Mouse (Mus musculus) cerebellum, adult 8-10 months (tissue): ENCODE measurements around the gene Mrpl17.
A peak's percentile ranks its signal among the peaks of the same experiment; 100 is the strongest.
"Not testable (repeated sequence)": the region's sequence is repeated elsewhere in the genome, so short reads cannot be mapped to it uniquely, and the experiment has no call there.

Source experiments
- DNase-seq: peaks from one replicate; pipeline ENCODE4 v3.0.0; 2022

Mrpl17 gene

DNA sequence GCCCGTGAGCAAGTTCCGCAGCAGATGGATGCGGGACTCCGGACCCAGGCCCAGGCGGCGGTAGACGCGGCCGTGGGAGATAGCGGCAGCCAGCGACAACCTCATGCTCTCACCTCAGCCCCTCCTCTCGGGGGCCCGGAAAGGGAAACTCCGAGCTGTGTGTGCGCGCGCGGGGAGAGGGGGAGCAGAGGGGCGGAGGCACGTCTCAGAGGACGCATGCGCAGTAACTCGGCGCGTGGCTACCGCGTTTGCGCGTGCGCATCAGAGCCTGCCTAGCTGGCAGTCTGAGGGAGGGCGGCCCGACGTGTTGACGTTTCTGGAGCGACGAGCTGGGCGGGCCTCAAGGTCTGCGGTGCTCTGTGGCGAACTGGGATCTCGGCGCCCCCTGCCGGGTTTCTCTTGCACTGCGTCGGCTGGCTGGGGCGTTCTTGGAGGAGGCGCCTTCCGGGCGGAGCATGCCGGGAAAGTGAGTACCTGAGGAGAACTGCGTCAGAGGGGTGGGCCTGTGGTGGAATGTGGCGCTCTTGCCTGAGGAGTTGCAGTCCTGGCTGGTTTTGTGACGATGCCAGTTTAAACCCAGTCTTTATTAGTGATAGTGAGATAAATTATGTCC lies at the start of gene Mrpl17:
Gene Mrpl17 (minus strand): TSS at position 223 of the 613 bp plus-strand sequence.
- DNase-seq, result peak; percentile 100

DNA sequence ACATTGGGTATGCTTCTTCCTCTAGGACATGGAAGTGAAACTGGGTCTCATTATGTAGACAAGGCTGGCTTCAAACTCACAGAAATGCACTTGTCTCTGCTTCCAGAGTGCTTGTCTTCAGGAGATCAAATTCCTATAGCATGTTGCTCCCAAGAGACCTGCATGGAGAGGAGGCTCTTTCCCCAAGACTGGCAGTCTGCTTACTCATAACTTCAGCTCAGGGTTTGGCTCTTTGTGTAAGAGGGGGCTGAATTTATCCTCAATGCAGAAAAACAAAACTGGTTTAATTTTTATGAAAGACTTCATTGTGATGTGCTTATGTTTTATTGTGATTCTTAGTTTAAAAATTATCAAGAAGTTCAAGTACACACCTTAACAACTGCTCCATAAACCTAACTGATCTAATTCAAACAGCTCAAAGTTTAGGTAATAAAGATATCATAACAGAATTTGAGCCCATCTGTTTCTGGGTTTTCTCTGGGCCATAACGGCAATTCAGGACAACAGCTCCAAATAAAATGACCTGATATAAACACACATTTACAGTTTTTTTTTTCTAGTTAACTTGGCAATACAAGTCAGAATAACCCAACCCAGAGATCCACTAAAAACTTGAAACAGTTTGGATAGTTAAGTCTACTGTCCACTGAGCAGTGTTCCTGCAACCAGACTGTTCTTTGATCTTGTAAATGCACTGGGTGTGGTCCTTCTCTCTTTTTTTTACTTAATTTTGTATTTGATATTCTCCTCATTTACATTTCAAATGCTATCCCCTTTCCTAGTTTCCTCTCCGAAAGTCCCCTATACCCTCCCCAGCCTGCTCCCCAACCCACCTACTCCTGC lies 45.0 kb upstream of the Mrpl17 start:
- DNase-seq, result not testable (repeated sequence)

DNA sequence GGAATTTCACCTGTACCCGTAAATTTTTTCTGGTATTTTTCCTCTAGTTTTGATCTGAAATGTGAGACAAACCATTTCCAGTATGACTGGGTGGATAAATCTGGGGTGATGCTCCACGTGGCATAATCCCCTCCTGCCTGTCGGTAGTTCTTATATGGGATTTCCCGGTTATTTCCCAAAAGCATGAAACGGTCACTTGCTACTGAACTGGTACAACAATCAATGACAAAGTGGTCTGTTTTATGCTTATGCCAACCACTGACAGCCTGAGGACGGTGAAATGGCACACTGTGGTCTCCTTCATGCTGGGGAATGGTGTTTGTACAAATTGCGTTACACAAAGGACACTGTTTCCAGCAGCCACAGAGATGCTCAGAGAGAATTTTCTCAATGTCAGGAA lies 13.4 kb upstream of the Mrpl17 start:
- no peak for DNase-seq

DNA sequence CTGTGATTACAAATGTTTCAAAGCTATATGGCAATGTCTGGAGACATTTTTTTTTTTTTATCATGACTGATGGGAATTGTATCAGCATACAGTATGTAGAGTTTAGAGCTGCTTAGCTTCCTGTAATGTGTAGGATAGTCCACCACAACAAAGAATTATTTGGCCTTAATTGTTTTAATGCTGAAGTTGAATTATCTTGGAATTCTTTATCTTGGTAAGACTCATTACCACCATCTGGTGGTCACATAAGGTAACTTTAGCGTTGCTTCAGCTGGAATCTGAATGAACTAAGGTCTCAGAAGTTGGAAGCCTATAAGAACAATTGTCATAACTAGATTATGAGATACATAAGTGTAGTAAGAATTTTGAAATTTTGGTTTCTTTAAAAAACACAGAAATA lies 7.6 kb upstream of the Mrpl17 start:
- no peak for DNase-seq

DNA sequence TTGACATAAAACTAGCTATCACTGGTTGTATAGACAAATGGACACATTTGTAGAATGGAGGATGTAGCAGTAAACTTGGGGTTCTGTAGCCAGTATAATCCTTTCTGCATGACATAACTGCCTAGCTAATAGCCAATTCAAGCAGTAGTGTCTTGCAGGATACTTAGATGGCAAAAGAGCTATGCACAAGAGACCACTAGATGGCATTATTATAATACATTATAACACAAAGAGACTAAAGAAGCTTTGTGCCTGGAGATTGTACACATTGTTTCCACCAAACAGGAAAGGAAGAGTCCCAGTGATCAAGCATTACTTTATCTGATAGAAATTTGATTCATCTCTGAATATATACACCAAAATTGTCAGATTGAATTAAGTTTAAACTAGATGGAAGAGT lies 5.8 kb upstream of the Mrpl17 start:
- DNase-seq, result no peak

DNA sequence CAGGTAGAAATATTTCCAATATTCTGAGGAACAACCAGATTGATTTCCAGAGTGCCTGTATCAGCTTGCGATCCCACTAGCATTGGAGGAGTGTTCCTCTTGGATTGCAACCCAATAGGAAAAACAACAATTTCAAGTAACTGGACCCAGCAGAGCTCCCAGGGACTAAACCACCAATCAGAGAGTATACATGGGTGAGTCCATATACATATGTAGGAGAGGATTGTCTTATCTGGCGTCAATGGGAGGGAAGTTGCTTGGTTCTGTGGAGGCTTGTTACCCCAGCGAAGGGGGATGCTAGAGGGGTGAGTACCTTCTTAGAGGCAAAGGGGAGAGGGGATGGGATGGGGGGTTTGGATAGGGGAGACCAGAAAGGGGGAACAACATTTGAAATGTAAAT lies 2.4 kb upstream of the Mrpl17 start:
- DNase-seq, result no peak

DNA sequence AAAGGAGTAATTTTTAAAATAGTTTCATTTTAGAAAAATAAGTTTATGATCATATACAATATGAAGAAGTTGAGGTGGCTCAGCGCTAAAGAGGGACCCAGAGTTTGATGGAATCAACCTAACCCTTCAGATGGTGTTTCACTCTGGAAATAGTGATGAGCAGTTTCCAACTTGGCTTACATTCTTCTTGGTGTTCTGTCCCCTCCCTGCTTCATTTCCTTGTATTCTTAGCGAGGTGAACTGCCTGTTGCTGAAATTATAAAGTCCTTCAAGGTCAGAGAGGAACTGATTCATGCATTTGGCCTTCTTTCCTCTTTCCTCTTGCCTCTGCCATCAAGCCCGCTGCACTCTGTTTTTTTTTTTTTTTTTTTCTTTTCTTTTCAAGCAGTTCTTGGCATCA lies 1.7 kb upstream of the Mrpl17 start:
- DNase-seq, result no peak

DNA sequence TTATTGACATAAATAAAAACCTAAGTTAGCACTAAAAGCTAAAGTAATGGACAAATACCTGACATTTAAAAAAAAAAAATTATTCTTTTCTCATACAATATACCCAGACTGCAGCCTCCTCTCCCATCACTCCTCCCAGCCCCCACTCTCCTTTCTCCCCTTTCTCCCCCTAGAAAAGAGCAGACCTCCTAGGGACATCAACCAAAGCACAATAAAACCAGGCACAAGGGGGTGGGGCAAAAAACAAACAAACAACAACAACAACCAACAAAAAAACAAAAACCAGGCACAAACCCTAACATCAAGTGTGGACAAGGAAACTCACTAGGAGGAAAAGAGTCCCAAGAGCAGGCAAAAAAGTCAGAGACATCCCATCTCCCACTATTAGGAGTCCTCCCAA lies 617 bp upstream of the Mrpl17 start:
- peak; percentile 32 for DNase-seq

DNA sequence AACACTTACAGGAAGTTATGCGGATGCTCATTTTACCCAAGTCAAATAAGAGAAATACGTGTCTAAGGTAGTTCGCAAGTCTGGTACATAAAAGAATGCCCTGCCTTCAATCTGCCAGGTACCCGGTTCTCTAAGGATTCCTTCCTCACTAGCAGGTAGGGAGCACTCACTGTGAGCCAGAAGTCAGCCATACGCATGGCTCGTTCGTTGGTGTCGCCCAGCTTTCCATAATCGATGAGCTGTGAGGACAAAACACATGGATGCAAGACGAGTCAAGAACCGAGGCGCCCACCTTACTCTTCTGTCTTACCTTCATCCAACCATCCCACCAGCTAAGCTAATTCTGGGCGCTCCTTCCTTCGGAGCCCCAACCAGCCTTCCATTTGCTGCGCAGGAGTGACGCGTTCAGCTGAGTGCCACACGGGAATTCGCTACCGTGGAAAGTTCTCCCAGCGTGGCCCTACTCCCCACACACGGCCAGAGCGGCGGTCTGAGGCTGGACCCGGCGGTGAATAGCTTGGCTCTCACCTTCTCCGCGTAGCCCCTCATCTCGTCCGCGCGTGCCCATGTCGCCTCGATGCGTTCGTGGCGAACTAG lies 521 bp downstream of the Mrpl17 start:
- no peak for DNase-seq

DNA sequence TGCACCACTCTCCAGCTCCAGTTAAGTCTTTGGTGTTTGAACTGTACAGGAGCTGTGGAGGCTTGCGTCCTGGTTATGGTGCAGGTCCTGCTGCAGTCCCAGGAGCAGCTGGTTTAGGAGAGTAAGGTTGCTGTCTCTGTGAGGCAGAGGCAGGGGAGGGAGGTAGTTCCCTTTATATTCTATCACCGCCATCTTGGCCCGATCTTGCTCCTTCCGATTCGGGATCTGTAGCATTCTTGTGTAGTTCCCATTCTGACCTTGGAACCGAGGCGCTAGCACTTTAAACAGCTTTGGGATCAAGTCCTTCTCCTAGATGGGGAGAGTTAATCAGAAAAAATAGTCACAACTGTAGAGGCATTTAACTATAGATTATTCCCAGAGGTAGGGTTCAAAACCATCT lies 1.1 kb downstream of the Mrpl17 start:
- DNase-seq, result no peak

DNA sequence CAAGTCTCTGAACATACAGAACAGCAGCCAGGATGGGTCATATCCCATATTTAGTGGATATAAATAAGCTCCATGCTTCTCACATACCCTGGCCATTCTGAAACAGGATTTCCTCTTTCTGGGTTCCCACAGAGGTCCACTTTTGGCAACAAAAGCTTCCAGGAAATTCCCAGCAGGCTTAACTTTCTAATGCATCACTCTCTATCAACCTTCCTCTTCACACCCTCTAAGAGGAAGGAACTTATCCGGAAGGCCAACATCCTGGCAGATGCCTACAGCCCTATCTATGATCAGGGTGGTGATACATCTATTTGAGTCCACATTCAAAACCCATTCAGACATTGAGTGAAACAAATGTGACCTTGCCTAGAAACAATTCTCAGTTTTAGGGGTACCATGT lies 2.5 kb downstream of the Mrpl17 start:
- DNase-seq, result no peak

DNA sequence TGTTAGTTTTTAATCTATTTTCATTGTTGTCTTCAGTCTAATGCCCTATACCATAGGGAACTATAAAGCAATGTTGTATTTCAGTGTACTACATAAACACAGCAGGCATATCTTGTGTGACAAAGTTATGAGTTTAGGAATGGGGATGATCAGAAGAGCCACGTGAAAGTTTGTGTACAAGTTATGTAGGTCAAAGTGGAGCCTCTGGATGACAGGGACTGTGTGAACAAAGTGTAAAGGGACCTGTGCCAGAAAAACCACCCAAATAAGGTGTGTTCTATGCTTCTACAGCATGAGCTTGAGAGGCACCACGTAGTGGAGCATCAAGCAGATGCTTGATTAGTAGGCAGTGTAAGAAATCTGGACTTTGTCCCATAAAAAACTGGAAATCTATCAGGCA lies 4.2 kb downstream of the Mrpl17 start:
- DNase-seq, result no peak

DNA sequence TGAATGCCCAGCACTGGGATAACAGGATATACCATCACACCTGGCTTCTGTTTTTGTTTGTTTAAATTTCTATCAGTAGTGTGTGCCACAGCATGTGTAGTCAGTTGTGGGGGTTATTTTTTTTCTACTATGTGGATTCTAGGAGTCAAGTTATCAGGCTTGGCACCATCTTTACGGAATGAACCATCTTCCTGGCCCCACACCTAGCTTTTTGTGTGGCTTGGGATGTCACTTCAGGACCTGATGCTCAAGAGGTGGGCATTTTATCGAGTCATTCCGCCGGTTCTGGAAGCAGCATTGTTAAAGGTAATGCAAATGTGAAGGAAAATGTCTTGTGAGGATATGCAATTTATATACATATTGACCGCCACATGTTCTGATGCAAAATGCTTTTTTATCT lies 4.8 kb downstream of the Mrpl17 start:
- no peak for DNase-seq

DNA sequence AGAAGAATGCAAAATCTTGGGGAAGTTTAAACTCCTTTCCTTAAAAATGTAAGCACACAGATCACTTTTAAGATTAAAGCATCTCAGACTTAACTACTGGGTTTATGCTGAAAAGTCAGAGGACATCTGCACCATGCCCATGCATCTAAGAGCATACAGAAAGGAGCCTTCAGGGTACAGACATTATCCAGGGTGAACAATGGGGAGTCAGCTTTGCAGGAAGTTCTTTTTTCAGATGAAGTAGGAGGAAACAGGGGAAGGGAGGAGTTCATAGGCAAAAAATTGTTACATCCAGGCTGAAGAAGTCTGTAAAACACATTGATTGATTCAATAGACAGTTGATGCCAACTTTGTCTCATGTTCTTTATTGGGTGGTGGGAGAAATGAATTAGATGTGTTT lies 7.5 kb downstream of the Mrpl17 start:
- no peak for DNase-seq

DNA sequence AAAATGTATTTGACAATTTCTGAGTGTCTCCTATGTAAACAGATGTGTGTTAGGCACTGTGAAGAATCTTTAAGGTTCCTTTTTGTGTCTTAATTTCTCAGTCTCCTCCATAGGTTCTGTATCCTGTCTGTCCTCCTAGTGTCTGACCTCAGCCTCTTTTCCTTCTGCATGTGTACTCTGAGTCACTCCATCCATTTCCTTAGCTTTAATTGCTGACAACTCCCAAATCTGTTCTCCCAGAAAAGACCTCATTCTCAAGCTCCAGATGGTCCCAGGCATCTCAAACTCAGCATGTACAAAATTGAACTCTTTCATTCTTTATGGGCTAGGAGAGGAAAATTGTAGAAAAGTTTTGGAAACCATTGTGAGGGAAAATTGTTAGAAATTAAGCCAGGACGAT lies 8.1 kb downstream of the Mrpl17 start:
- DNase-seq, result no peak

DNA sequence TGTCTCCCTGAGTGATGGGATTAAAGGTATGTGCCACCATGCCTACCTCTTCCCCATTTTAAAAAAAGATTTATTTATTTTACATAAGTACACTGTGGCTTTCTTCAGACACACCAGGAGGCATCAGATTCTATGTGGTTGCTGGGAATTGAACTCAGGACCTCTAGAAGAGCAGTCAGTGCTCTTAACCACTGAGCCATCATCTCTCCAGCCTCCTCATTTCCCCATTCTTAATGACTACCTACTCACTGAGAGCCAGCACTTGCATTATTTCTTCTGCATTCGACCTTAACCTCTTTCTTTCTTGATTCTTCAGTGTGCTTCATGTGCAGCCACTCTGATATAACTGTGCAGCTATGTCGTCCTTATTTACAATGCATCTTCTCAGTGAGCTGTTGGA lies 8.6 kb downstream of the Mrpl17 start:
- no peak for DNase-seq

DNA sequence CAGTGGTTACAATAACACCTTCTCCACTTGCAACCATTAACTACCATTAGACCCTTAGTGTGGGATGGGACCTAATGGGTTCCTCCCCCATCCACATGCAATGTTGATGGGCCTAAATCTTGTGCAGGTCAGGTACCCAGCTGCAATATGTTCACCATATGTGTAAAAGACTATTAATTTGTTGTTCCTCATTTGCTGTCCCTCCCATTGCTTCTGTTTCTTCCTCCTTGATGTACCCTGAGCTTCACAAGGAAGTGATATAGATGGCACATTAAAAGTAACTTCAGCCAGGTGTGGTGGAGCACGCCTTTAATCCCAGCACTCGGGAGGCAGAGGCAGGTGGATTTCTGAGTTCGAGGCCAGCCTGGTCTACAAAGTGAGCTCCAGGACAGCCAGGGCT lies 13.9 kb downstream of the Mrpl17 start:
- DNase-seq, result no peak

DNA sequence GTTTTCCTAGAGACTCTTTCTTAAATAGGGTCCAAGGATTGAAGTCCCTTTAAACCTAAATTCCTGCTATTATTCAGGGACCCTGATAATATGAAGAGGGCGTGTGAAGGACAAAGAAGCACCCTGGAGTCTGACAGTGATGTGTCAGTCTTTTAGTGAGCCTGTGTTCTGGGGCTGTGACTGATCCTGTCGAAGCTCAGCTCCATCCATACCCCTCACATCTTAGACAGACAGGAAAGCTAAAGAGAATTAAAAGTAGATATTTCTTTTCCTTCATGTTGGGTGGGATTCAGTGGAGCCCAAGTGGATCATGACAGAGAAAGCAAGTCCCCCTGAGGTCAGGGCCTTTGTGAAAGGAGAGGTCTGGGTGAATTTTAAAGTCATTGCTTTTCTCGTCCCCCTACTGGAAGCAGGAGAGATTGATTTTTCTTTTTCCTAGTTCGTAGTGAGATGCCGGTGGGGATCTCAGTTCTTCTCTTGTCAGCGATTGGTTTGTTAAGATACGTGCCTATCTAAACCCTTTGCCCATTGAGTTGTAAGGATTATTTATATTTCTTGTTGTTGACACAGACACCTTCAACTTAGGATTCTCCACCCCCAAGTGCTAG lies 15.0 kb downstream of the Mrpl17 start:
- DNase-seq, result no peak

DNA sequence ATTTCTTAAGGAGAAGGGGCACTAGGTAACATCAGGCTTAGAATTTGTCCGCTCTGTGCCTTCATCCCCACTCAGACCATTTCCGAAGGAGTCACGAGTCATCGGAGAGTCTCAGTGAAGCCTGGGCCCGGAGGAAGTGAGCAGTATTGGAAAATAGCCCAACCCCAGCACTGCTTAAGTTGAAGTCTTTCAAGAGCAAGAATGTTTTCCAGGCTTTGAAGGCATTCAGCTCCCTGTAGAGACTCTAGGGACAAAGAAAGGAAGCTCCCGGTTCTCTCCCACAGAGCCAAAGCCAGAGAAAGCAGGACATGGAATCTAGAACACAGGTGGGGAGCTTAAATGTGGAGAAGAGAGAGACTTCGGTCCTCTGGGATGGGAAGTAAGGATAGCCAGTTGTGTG lies 17.2 kb downstream of the Mrpl17 start:
- no peak for DNase-seq

DNA sequence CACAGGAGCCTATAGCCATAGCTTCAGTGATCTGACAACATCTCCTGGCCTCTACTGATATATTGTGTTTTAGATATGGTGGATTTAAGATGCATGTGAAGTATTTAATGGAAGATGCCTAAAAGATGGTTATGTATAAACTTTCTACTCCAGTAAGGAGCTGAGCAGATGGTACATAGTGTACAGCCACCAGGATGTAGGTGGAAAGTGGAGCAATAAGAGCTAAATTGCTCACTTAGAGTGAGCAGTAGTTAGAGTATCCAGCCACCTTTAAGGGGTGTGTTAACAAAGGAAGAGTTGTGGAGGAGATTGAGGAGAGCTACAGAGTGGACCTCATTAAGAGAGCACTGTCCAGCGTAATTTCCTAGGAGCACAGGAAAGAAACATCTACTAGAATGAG lies 19.8 kb downstream of the Mrpl17 start:
- no peak for DNase-seq

DNA sequence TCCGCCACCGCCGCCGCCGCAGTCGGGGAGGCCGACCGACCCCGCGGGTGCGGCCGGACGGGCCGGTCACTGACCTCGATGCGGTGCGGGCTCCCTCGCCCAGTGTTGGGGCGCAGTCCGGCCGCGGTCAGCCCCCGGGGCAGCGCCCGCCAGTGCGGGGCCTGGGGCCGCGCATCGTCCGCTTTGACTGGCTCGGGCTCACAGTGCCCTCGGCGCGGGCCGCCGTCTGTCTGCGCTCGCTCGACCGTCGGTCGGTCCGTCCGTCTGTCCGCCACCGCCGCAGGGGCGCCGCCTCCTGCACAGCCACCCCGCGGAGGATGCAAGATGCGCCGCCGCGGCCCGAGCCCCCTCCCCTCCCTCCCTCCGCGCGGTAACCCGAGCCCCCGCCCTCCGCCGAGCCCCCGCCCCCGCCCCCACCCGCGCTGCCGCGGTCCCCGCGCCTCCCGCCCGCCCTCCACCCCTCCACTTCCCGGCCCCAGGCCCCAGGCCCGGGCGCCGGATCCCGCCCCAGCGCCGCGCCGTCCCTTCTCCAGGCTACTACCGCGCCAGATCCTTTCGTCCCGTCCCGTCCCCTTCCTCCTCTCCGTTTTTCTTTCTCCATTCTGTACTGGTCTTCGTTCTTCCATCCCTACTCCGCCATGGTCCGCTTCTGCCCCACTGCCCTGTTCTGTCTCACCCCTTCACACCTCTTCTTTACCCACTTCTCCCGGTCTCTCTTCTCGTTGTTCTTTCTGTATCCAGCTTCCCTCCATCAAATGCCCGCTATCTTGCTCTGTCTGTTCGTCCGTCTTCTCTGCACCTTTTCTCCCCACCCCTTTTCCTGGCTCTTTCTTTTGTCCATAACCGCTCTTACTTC lies 23.4 kb downstream of the Mrpl17 start, which contains the start of gene Dchs1:
Gene Dchs1 (minus strand): TSS at position 370 of the 856 bp plus-strand sequence.
- no peak for DNase-seq

DNA sequence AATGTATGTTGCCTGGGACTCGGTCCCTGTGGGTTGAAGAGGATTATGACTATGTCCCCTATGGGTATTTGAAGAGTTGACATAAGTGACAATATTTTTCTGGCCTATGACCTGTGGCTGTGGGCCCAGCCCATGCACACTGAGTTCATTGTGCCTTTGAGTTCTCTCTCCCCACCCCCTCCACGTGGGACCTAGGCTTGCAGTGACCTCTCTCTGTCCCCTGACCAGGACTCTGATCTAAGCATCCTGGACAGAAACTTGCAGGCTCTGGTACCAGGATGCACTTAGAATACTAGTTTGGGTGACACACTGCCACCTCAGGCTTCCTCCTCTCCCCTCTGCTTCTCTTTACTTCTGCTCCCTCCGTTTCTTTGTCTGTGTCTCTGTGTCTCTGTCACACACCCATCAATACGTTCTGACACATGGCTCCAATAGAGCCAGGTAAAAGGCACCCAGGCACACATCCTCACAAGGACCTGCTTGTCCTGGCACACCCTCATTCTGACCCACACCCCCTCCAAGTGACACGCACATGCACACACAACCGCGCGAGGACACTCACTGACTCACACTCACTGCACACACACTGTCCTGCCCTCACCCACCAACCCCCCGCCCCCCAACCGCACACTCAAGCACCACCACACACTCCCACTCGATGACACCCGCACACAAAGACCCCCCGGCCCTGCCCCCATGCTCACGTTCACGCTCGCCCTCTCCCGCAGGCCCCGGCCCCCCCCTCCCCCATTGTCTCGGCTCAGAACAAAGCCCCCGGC lies 24.2 kb downstream of the Mrpl17 start:
- no peak for DNase-seq
